Mouse (Mus musculus) layer of hippocampus, adult 18-20 months (tissue): ENCODE data around the gene Rnf151. TPM values are rescaled to one million over a fixed set of nuclear protein-coding genes. Genes with fewer than 3 reads are reported as not detected.

Source experiments
- DNase-seq, 2 experiments: peaks; one replicate each; pipeline ENCODE4 v3.0.0; 2022; ENCODE audit warnings: low spot score in 2 of 2
- total RNA-seq, 2 experiments: library from RNA; stranded (reverse); gene quantifications; 2 replicates each; pipeline ENCODE4 v1.2.3; 2021

Rnf151 gene
- total RNA-seq, 2 experiments from 2014 or later = 0.27 TPM; not detected in 1

DNA sequence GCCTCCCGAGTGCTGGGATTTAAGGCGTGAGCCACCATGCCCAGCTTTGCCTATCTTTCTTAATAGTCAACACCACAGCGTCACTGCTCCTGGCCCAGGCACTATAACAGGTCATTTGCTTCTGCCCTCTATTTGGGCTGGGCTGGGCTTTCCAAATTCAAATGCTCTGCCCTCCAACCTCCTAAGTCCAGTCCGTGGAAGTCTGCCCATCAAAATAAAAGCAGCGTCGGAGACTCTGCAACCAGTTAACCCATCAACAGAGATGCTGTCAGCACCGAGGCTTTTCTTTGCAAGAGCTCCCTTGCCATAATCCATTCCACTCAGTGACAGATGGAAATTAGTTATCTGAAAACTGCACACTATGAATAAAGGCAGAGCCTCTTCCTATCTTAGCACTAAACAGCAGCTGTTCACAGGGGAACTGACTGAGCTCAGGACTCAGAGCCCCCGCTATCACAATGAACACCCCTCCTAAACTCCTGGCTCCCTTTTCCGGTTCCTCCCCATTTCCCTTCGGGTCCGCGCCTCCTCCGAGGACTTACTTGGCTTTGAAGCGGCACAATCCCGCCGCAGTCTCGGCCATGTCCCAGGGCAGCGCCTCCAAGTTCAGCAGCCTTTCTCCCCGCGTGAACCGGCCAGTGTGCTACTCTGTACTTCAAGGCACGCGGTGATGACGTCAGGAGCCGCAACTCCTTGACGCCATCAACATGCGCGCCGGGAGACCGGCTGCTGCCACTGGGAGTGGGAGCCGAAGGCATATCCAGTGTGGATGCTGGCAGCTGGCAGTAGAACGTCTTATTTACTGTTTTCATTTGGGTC is 10.7 kb downstream of the Rnf151 start, which contains the start of gene Tbl3:
Gene Tbl3 (minus strand): TSS at position 679 of the 819 bp plus-strand sequence.
- peak; percentile 92 to 97 for DNase-seq

GRCm38 (mm10) chr17:24705821-24706220 is 12.0 kb downstream of the Rnf151 start:
- no peak for DNase-seq

GRCm38 (mm10) chr17:24701251-24701650 is 16.6 kb downstream of the Rnf151 start:
- DNase-seq = no peak

DNA sequence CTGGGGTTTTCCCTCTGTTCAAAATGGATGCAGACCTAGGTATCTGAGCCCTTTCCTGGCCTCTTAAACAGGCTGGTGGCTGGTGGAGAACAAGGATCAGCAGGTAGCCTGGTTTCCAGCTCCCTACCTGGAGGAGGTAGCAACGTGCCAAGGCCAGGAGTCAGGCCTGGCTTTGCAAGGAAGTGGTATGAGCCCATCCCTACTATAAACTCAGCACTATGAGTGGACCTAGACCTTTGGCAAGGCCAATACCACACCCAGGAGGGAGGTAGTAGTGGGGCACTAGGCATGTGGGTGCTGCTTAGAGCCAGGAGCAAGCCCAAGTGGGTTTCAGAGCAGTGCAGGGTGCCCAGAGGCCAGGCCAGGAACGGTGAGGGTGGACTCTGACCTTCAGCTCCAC is 18.4 kb downstream of the Rnf151 start:
- DNase-seq = no peak

- DNase-seq = no peak
Measured at GRCm38 (mm10) chr17:24698715-24699114, 19.1 kb downstream of the Rnf151 start.

DNA sequence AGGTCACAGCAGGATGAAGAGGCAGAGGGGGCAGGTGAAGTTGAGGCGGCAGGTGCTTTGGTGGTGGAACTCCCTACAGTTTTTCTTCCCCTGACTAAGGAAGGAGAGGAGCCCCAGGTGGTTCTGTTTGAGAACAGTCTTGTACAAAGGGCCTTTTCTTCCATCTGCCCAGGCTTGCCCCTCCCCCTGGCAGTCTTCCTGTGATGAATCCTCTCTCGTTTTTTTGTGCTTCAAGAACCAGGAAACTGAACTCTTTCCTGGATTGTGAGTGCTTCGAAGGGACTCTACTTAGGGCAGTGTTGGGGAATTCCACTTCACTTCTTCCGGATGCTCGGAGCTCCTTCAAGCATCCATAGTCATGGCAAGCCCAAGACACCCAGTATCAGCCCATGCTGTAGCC is 19.9 kb downstream of the Rnf151 start:
- DNase-seq = no peak

DNA sequence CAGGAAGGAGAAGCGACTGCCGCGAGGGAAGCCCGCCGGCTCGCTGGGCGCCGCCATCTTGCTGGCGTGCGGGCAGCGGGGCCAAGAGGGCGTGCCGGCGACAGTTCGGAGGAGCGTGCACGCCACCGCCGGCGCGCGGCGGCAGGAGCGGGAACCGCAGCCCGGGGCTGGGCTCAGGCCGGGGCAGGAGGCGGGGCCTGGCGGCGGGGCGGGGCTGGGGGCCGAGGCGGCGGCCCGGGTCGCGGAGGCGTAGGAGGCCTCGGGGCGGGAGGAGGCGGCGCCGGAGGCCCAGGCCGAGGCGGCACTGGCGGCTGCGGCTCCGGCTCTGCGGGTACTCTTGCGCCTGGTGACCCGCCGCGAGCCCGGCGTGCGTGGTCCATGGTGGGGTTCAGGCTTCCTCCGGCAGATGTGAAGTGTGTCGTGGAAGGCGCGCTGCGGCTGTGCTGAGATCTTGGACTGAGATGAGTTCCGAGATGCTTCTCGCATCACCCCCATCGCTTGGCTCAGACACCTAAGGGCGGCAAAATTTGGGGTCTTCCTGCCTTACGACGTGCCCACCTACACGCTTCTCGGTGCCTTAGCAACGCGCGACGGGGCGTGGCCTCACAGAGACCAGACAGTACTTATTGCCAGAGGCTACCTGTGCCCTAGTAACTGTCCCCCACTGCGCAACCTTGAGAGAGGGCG is 21.7 kb downstream of the Rnf151 start, which contains the start of the genes Gfer and Noxo1:
Gene Gfer (minus strand): TSS at position 146 of the 687 bp plus-strand sequence.
Gene Noxo1 (plus strand): TSS at position 224 of the 687 bp plus-strand sequence.
- peak; percentile 76 to 81 for DNase-seq

- DNase-seq = no peak
Measured at GRCm38 (mm10) chr17:24695326-24696010, 22.4 kb downstream of the Rnf151 start.

DNA sequence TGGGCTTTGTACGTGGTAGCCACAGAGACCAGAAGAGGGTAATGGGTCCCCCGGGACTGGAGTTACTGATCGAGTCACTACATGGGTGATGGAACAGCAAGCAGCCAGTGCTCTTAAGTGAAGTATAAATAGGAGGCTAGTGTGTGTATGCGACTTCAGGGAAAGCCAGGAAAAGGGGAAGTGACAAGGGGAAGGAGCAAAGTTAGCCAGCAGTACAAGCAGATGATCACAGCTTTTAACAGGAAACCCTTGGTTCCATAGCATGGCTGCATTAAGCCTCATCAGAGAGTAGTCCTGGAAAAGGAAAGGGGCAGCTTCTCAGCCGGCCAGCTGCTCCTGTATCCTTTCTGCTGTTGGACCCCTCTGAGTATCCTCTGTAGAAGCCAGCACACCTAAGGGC is 25.5 kb downstream of the Rnf151 start:
- no peak for DNase-seq

DNA sequence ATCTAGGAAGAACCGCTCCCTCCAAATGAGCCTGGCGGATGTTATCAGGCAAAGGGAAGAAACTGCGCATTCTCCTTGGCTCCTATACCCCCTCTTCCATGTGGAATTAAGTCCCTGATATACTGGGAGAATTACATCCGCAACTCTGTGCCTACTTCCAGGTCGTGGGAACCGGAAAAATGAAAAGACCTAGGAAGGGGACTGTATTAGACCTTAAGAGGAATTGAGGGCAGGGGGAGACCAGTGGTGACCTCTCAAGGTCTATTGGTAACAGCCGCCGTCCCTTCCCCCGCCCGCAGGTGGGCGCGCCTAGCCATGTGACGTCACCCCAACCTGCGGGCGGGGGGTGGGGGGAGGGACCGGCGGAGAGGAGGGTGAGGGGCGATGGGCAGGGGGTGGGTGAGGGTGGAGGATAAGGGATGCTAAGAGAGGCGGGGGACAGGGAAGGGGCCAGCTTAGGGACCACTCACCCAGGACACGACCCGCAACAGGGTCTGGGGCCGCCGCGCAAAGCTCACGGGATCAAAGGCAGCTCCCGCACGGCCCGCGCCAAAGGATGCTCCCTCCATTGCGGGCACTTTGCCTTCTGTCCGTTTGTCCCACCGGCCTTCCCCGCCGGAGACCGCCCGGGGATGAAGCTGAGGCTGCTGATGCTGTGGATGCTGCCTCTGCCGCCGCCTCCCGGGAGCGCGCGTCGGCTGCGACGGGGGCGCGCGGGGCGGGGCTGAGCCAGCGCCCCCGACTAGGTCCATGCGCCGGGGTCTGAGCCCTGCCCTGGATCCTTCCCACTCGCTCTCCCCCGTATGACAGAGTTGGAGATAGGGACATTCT is 28.4 kb downstream of the Rnf151 start, which contains the start of gene Syngr3:
Gene Syngr3 (minus strand): TSS at position 705 of the 831 bp plus-strand sequence.
- DNase-seq = no peak

GRCm38 (mm10) chr17:24687599-24687998 is 30.3 kb downstream of the Rnf151 start:
- no peak for DNase-seq

DNA sequence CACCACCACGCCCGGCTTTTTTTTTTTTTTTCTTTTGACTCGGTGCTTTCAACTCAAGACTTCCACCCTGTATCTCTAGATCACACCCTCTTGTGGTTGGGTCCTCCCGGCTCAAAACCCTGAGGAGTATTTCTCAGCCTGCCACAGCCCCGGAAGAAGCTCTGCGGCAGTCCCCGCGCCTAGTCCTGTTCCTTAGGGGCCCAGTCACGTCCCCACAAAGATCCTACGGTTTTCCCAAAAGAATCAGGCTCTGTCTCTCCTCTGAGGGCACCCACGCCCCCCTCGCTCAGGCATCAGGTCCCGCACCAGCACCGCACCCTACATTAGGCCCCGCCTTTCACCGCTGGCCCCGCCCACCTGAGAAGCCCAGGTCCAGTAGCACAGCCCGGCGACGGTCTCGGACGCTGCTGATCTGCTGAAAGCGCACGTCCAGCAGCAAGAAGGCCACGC is 30.7 kb downstream of the Rnf151 start:
- DNase-seq = no peak

GRCm38 (mm10) chr17:24686514-24686913 is 31.3 kb downstream of the Rnf151 start:
- DNase-seq = no peak

DNA sequence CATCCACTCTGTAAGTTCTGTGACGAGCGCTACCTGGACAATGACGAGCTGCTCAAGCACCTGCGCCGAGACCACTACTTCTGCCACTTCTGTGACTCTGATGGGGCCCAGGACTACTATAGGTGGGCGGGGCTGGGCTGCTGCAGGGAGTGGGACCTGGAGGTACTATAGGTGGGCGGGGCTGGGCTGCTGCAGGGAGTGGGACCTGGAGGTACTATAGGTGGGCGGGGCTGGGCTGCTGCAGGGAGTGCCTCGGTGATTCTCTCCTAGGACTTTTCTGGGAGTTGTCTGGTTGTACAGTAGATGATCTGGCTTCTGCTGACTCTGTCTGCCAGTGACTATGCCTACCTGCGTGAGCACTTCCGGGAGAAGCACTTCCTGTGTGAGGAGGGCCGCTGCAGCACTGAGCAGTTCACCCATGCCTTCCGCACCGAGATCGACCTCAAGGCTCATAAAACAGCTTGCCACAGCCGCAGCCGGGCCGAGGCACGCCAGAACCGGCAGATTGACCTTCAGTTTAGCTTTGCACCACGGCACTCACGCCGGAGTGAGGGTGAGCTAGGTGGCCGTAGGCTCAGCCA is 40.3 kb downstream of the Rnf151 start:
- DNase-seq = no peak

DNA sequence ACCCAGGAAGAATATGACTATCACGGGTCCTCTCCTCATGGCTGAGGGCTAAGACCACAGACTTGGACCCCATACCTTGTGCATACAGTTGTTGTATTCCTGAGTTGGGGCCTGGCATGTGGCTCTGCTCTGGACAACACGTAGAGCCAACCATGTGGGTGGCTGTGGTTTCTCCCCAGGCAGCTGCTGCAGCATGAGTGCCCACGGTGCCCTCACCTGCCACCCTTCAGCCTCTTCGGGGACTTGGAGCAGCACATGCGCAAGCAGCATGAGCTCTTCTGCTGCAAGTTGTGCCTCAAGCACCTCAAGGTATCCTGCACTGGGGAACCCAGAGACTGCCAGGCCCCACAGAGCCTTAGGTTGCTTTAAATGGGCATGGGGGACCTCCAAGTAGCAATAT is 41.0 kb downstream of the Rnf151 start:
- DNase-seq = no peak

DNA sequence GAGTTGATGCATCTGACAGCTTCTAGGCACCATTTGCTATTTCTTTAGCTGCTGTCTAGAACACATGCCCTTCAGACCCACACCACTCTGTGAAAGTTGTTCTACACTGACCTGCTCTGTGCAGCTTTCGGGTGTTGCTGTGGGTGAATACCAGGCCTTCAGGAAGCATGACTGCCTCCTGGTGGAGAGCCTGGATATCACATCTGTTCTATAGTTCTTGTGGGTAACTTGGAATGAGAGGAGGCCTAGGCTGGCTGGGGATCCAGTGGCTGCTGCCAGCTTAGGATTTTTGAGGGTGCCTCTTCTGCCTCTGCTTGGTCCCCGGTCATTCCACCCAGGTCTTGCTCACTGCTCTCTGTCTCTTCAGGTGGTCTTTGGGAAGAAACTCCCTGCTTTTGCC is 41.7 kb downstream of the Rnf151 start:
- DNase-seq = peak in 1 of 2 experiments; percentile 77

DNA sequence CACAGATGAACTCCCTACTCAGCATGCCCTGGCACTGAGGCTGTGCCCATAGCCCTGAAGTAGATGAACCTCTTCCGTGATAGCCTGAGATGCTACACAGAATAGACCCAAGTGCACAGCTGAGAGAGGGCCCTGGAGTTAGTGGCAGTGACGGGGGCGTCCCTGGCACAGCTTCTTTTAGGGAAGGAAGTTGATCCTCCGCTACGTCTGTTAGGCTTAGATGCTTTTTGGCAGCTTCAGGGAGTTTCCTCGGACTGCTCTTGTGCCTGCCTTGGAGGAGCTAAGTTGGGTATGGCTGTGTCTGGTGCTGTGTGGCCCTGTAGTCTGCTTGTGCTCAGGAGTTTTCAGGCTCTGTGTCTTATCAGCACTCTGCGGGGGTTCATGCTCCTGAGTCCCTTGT is 43.6 kb downstream of the Rnf151 start:
- DNase-seq = peak in 1 of 2 experiments; percentile 75

GRCm38 (mm10) chr17:24672141-24672540 is 45.7 kb downstream of the Rnf151 start:
- no peak for DNase-seq

GRCm38 (mm10) chr17:24671346-24671745 is 46.5 kb downstream of the Rnf151 start:
- DNase-seq = no peak

GRCm38 (mm10) chr17:24670246-24670844 is 47.5 kb downstream of the Rnf151 start:
- no peak for DNase-seq
